Mouse (Mus musculus) retina, postnatal 7 days (tissue): ENCODE results near the gene Slc16a14.
"Not testable (repeated sequence)": the region's sequence is repeated elsewhere in the genome, so short reads cannot be mapped to it uniquely, and the experiment has no call there.

Experiments
- DNase-seq: peaks from one replicate; pipeline ENCODE4 v3.0.0-alpha.2; 2012; ENCODE audit warnings: low read depth, low spot score

The Slc16a14 gene

GRCm38 (mm10) chr1:84934503-84935333 lies at the start of gene Slc16a14:
Gene Slc16a14 (minus strand): TSS chr1:84935134.
- DNase-seq = peak; percentile 40

- not testable (repeated sequence) for DNase-seq
Measured at GRCm38 (mm10) chr1:84961779-84962178, 26.8 kb upstream of the Slc16a14 start.

GRCm38 (mm10) chr1:84957713-84958112 lies 22.8 kb upstream of the Slc16a14 start:
- DNase-seq = not testable (repeated sequence)

- not testable (repeated sequence) for DNase-seq
Measured at GRCm38 (mm10) chr1:84956771-84957170, 21.8 kb upstream of the Slc16a14 start.

- no peak for DNase-seq
Measured at GRCm38 (mm10) chr1:84952456-84953181, 17.7 kb upstream of the Slc16a14 start.

GRCm38 (mm10) chr1:84951566-84951965 lies 16.6 kb upstream of the Slc16a14 start:
- no peak for DNase-seq

- no peak for DNase-seq
Measured at GRCm38 (mm10) chr1:84947390-84947789, 12.5 kb upstream of the Slc16a14 start.

- no peak for DNase-seq
Measured at GRCm38 (mm10) chr1:84945950-84946349, 11.0 kb upstream of the Slc16a14 start.

- DNase-seq = no peak
Measured at GRCm38 (mm10) chr1:84943549-84943948, 8.6 kb upstream of the Slc16a14 start.

GRCm38 (mm10) chr1:84942666-84943065 lies 7.7 kb upstream of the Slc16a14 start:
- DNase-seq = no peak

- no peak for DNase-seq
Measured at GRCm38 (mm10) chr1:84940322-84940721, 5.4 kb upstream of the Slc16a14 start.

GRCm38 (mm10) chr1:84939466-84939865 lies 4.5 kb upstream of the Slc16a14 start:
- DNase-seq = no peak

GRCm38 (mm10) chr1:84936716-84937510 lies 2.0 kb upstream of the Slc16a14 start:
- no peak for DNase-seq

- no peak for DNase-seq
Measured at GRCm38 (mm10) chr1:84935668-84936067, 734 bp upstream of the Slc16a14 start.

- peak; percentile 13 for DNase-seq
Measured at GRCm38 (mm10) chr1:84934151-84934502, 807 bp downstream of the Slc16a14 start.

GRCm38 (mm10) chr1:84933472-84934150 lies 1.3 kb downstream of the Slc16a14 start:
- peak; percentile 46 for DNase-seq

GRCm38 (mm10) chr1:84925599-84925998 lies 9.3 kb downstream of the Slc16a14 start:
- no peak for DNase-seq

GRCm38 (mm10) chr1:84924134-84924533 lies 10.8 kb downstream of the Slc16a14 start:
- DNase-seq = no peak

- no peak for DNase-seq
Measured at GRCm38 (mm10) chr1:84923432-84923831, 11.5 kb downstream of the Slc16a14 start.

- no peak for DNase-seq
Measured at GRCm38 (mm10) chr1:84918865-84919264, 16.1 kb downstream of the Slc16a14 start.

GRCm38 (mm10) chr1:84915010-84915409 lies 19.9 kb downstream of the Slc16a14 start:
- no peak for DNase-seq
